Mouse (Mus musculus) bone marrow, adult 2 months (tissue): ENCODE data around the gene Cym. TPM values are rescaled to one million over a fixed set of nuclear protein-coding genes. Genes with fewer than 3 reads are reported as not detected.

Experiments used
- H3K27ac ChIP-seq: fragments of 200-500 bp; 2 replicates; pipeline ENCODE4 v1.5.1; 2012; ENCODE audit warnings: low read depth, mild to moderate bottlenecking, control low read depth, inconsistent platforms, low read length; ENCODE audit not compliant: control insufficient read depth, poor library complexity, insufficient read depth
- H3K4me1 ChIP-seq: fragments of 200-500 bp; 2 replicates; pipeline ENCODE4 v1.6.1; 2011; ENCODE audit warnings: low read length; ENCODE audit not compliant: control insufficient read depth, insufficient read depth
- H3K4me3 ChIP-seq: fragments of 200-500 bp; replicated peaks from 2 replicates; pipeline ENCODE3; 2011; ENCODE audit warnings: mild to moderate bottlenecking, low read depth, low read length, control low read depth; ENCODE audit not compliant: control insufficient read depth
- CTCF ChIP-seq: fragments of 200-500 bp; IDR thresholded peaks from 2 replicates; pipeline ENCODE4 v1.5.1; 2011; ENCODE audit warnings: low read length, control low read depth; ENCODE audit not compliant: control insufficient read depth, insufficient read depth
- POLR2A ChIP-seq: fragments of 200-500 bp; IDR thresholded peaks from 2 replicates; pipeline ENCODE4 v1.6.1; 2011; ENCODE audit warnings: low read depth, mild to moderate bottlenecking, control low read depth, low read length, borderline replicate concordance; ENCODE audit not compliant: control insufficient read depth
- WGBS: fragments of 180-500 bp; shearing (Covaris S2); methylation state at CpG from one replicate; pipeline ENCODE4 v1.1.7; 2018; 5-methylcytosine and 5-hydroxymethylcytosine counted together
- polyA plus RNA-seq: library from polyadenylated mRNA; stranded (reverse); fragments of >200 nt; gene quantifications from 2 replicates; pipeline ENCODE4 v1.2.4, GENCODE M21; 2011; ENCODE audit warnings: low replicate concordance; ENCODE audit not compliant: missing spikeins, insufficient read depth, insufficient read length

The Cym gene
- polyA plus RNA-seq, 1 experiment, result not detected

DNA sequence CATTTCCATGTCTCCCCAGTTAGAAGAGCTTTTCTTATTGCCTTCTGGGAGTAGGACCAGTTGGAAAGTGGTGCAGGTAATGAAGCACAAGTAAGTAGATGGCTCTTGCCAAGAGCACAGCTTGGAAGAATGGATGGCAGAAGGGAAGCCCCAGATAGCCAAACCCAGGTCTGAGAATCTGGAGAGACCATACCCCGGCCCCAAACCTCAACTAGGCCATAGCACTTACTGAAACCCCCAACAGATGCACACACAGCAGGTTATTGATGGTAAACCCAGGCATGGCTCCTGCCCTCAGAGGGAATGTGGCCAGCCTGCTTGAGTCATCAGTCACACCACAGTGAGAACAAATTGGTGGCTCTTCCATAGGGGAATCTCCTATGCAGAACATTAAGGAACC is 49.0 kb downstream of the Cym start:
- Histone ChIP-seq H3K27ac (no peak overlapping the region), H3K4me1 (no peaks in the 10 kb centered on the region), H3K4me3 (no peak overlapping the region)
- TF ChIP-seq POLR2A (no peak), CTCF (no peak)
- 63% methylated on average over 1 of the region's 1 CpGs for WGBS

DNA sequence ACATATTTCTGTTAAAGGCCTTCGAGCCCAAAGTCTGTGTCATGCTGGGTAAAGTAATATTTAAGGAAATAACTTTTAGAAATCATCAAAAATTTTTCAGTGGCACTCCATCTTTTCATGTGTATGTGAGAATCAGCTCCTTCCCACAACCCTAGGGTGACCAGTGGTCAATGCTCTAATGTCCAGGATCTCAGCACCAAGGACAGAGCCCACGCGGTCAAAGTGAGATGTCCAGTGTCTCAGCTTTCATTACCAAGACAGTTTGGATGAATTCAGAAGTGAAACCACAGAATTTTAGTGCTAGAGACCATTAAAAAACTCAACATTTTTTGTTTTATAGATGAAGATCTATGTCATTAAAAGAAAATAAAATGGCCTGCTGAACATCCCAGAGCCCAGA is 49.6 kb downstream of the Cym start:
- no peak overlapping the region for H3K27ac ChIP-seq
- 68% methylated on average over 3 of the region's 3 CpGs for WGBS
- TF ChIP-seq CTCF, result no peak
- TF ChIP-seq POLR2A, result no peak
- no peak overlapping the region for H3K4me3 ChIP-seq
- no peaks in the 10 kb centered on the region for H3K4me1 ChIP-seq

DNA sequence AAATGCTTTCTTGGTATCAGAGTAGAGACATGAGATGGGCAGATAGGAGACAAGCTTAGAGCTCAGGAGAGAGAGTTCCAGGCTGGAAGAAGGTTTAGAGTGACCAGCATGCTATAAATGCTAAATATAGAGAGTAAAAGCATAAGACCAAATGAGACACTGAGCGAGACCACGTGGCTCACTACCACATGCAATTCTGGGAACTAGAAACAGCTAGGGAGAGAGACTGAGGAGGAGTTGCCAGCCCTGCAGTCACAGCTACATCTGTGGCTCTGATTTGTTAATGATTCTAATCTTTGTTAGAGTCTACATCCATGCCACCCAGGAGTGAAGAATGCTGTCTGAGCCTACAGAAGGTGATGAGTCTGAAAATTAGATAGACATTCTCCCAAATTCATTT is 52.0 kb downstream of the Cym start:
- Histone ChIP-seq H3K4me1 (no peaks in the 10 kb centered on the region), H3K4me3 (no peak overlapping the region), H3K27ac (no peak overlapping the region)
- 56% methylated on average over 2 of the region's 2 CpGs for WGBS
- TF ChIP-seq CTCF, result no peak
- TF ChIP-seq POLR2A, result no peak

DNA sequence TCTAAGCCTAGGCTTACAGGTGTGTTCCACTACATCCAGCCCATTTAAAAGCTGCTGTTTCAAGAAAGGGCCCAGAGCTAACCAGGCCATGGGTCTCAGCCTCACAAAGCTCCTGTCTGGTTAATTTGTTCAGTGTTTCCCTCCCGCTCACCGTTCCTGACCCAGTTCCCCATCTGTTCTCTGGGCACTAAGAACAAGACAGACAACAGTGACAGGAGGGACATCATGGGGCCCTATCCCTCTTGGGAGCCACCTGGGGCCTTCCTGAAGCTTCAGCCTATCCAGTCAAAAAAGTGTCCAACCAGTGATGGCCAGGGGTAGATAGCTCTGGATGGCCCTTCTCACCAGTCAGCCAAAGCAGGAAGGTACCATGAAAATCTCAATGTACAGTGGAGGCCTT is 58.8 kb downstream of the Cym start:
- Histone ChIP-seq H3K4me3 (no peak overlapping the region), H3K4me1 (no peaks in the 10 kb centered on the region), H3K27ac (no peak overlapping the region)
- 84% methylated on average over 2 of the region's 2 CpGs for WGBS
- TF ChIP-seq CTCF (no peak), POLR2A (no peak)

Other genes with a start within 250 kb of the Cym start
- gene Kcna3, start 185.6 kb downstream of the Cym start, polyA plus RNA-seq, result 5.6 and 11.1 TPM in 2 replicates
- gene Kcna2, start 120.6 kb downstream of the Cym start, polyA plus RNA-seq, result 0.81 and 1.9 TPM in 2 replicates
- gene Kcna10, start 38.7 kb downstream of the Cym start, polyA plus RNA-seq, result not detected in 2 replicates
- gene A630076J17Rik, start 8.9 kb upstream of the Cym start, polyA plus RNA-seq, result not detected in 2 replicates
- not detected in 2 replicates for gene Prok1, start 18.0 kb upstream of the Cym start, polyA plus RNA-seq
- gene Lamtor5, start 57.1 kb upstream of the Cym start, polyA plus RNA-seq, result 38.4 and 57.7 TPM in 2 replicates
- gene Slc16a4, start 69.5 kb upstream of the Cym start, polyA plus RNA-seq, result 0.80 TPM in 1 of 2 replicates, not detected in the other
- 14.6 and 26.7 TPM in 2 replicates for gene Rbm15, start 111.9 kb upstream of the Cym start, polyA plus RNA-seq
- gene Kcnc4, start 237.8 kb upstream of the Cym start, polyA plus RNA-seq, result not detected in 2 replicates